Mouse (Mus musculus): ENCODE data around the gene Clcn6. TPM values are rescaled to one million over a fixed set of nuclear protein-coding genes. Genes with fewer than 3 reads are reported as not detected.

Clcn6 gene
- polyA plus RNA-seq (2015; fragmentation: Nextera tagmentation; extraction: Ambion mirVana), result 36.2 and 38.0 TPM in 2 replicates

GRCm38 (mm10) chr4:148038600-148039253, at the start of gene Clcn6, which contains the start of gene Mthfr:
Clcn6 (minus strand) TSS chr4:148038821.
Mthfr (plus strand) TSS chr4:148039077.
- Histone ChIP-seq H3K4me1 (peaks cover 56% of the 10 kb centered on the region), H3K27me3 (replicated peaks) (no peaks in the 10 kb centered on the region), H3K9ac (peak within 1 kb of the TSS; percentile 77), H3K36me3 (replicated peaks) (no peaks in the 10 kb centered on the region), H3K4me2 (peak within 1 kb of the TSS; percentile 73), H3K27ac (peak within 1 kb of the TSS; percentile 88), H3K4me3 (peak within 1 kb of the TSS; percentile 70), H3K9me3 (no peaks in the 10 kb centered on the region)
- ATAC-seq (replicated peaks), result peak; percentile 93
- under 1% methylated on average over 54 of the region's 54 CpGs for WGBS

- H3K9ac ChIP-seq, result peak within 1 kb of the TSS; percentile 54
- 4% methylated on average over 34 of the region's 34 CpGs for WGBS
- H3K4me1 ChIP-seq, result peaks cover 17% of the 10 kb centered on the region
- ATAC-seq (replicated peaks), result peak; percentile 93
- peak within 1 kb of the TSS; percentile 75 for H3K27ac ChIP-seq
- H3K4me2 ChIP-seq, result peak within 1 kb of the TSS; percentile 89
- no peaks in the 10 kb centered on the region for H3K36me3 ChIP-seq (replicated peaks)
- H3K27me3 ChIP-seq (replicated peaks), result no peaks in the 10 kb centered on the region
- H3K4me3 ChIP-seq, result peak within 1 kb of the TSS; percentile 50
- H3K9me3 ChIP-seq, result no peaks in the 10 kb centered on the region
Measured at GRCm38 (mm10) chr4:148087907-148088527, 49.4 kb upstream of the Clcn6 start, which contains the start of gene Agtrap. Agtrap (minus strand) TSS chr4:148088031.

GRCm38 (mm10) chr4:148087091-148087906, 48.7 kb upstream of the Clcn6 start:
- no peaks in the 10 kb centered on the region for H3K27me3 ChIP-seq (replicated peaks)
- peaks cover 17% of the 10 kb centered on the region for H3K4me1 ChIP-seq
- no peak overlapping the region; the same call in 1 of the 2 replicates for H3K27ac ChIP-seq
- 4% methylated on average over 30 of the region's 30 CpGs for WGBS
- H3K9ac ChIP-seq, result peak overlapping the region; percentile 54
- peak; percentile 70 for ATAC-seq (replicated peaks)
- no peaks in the 10 kb centered on the region for H3K36me3 ChIP-seq (replicated peaks)
- peak overlapping the region; percentile 50 for H3K4me3 ChIP-seq
- peak overlapping the region; percentile 89 for H3K4me2 ChIP-seq
- H3K9me3 ChIP-seq, result no peaks in the 10 kb centered on the region

- H3K9me3 ChIP-seq, result no peaks in the 10 kb centered on the region
- peaks cover 17% of the 10 kb centered on the region for H3K4me1 ChIP-seq
- no peak overlapping the region for H3K4me2 ChIP-seq
- WGBS, result 82% methylated on average over 3 of the region's 3 CpGs
- no peaks in the 10 kb centered on the region for H3K36me3 ChIP-seq (replicated peaks)
- H3K9ac ChIP-seq, result no peak overlapping the region
- no peak for ATAC-seq (replicated peaks)
- no peak overlapping the region for H3K4me3 ChIP-seq
- H3K27me3 ChIP-seq (replicated peaks), result no peaks in the 10 kb centered on the region
- no peak overlapping the region for H3K27ac ChIP-seq
Measured at GRCm38 (mm10) chr4:148085907-148086305, 47.3 kb upstream of the Clcn6 start.

GRCm38 (mm10) chr4:148085131-148085906, 46.7 kb upstream of the Clcn6 start:
- Histone ChIP-seq H3K9ac (no peak overlapping the region), H3K27me3 (replicated peaks) (no peaks in the 10 kb centered on the region), H3K4me3 (no peak overlapping the region), H3K27ac (no peak overlapping the region), H3K9me3 (no peaks in the 10 kb centered on the region), H3K36me3 (replicated peaks) (no peaks in the 10 kb centered on the region), H3K4me2 (no peak overlapping the region), H3K4me1 (peaks cover 17% of the 10 kb centered on the region)
- 52% methylated on average over 10 of the region's 10 CpGs for WGBS
- ATAC-seq (replicated peaks), result no peak

- no peaks in the 10 kb centered on the region for H3K36me3 ChIP-seq (replicated peaks)
- H3K9me3 ChIP-seq, result no peaks in the 10 kb centered on the region
- WGBS, result 14% methylated on average over 8 of the region's 8 CpGs
- no peak overlapping the region for H3K27ac ChIP-seq
- H3K4me3 ChIP-seq, result no peak overlapping the region
- H3K9ac ChIP-seq, result no peak overlapping the region
- no peak overlapping the region for H3K4me2 ChIP-seq
- H3K27me3 ChIP-seq (replicated peaks), result no peaks in the 10 kb centered on the region
- H3K4me1 ChIP-seq, result peaks cover 17% of the 10 kb centered on the region
- no peak for ATAC-seq (replicated peaks)
Measured at GRCm38 (mm10) chr4:148084261-148084714, 45.7 kb upstream of the Clcn6 start.

- ATAC-seq (replicated peaks), result no peak
Measured at GRCm38 (mm10) chr4:148083176-148083899, 44.7 kb upstream of the Clcn6 start.

GRCm38 (mm10) chr4:148082257-148083044, 43.8 kb upstream of the Clcn6 start:
- 54% methylated on average over 12 of the region's 12 CpGs for WGBS
- Histone ChIP-seq H3K27me3 (replicated peaks) (no peaks in the 10 kb centered on the region), H3K4me2 (no peak overlapping the region), H3K36me3 (replicated peaks) (no peaks in the 10 kb centered on the region), H3K4me1 (peaks cover 4% of the 10 kb centered on the region), H3K4me3 (no peak overlapping the region), H3K9ac (no peak overlapping the region), H3K27ac (no peak overlapping the region), H3K9me3 (no peaks in the 10 kb centered on the region)
- ATAC-seq (replicated peaks), result no peak

More at GRCm38 (mm10) chr4:148083176-148083899, 44.7 kb upstream of the Clcn6 start:
- Histone ChIP-seq H3K4me1 (peaks cover 12% of the 10 kb centered on the region), H3K36me3 (replicated peaks) (no peaks in the 10 kb centered on the region), H3K27ac (no peak overlapping the region), H3K4me2 (no peak overlapping the region), H3K9ac (no peak overlapping the region), H3K4me3 (no peak overlapping the region), H3K27me3 (replicated peaks) (no peaks in the 10 kb centered on the region), H3K9me3 (no peaks in the 10 kb centered on the region)
- WGBS, result 68% methylated on average over 21 of the region's 21 CpGs

- WGBS, result 90% methylated on average over 10 of the region's 10 CpGs
- no peak overlapping the region for H3K9ac ChIP-seq
Measured at GRCm38 (mm10) chr4:148081201-148081600, 42.6 kb upstream of the Clcn6 start.

GRCm38 (mm10) chr4:148080597-148080973, 42.0 kb upstream of the Clcn6 start:
- Histone ChIP-seq H3K4me1 (no peaks in the 10 kb centered on the region; the same call in 1 of the 2 replicates), H3K4me2 (no peak overlapping the region), H3K36me3 (replicated peaks) (no peaks in the 10 kb centered on the region), H3K27me3 (replicated peaks) (no peaks in the 10 kb centered on the region), H3K9ac (no peak overlapping the region), H3K4me3 (no peak overlapping the region), H3K9me3 (no peaks in the 10 kb centered on the region), H3K27ac (no peak overlapping the region)
- WGBS, result 95% methylated on average over 1 of the region's 1 CpGs
- ATAC-seq (replicated peaks), result no peak

More at GRCm38 (mm10) chr4:148081201-148081600, 42.6 kb upstream of the Clcn6 start:
- ATAC-seq (replicated peaks), result no peak
- no peak overlapping the region for H3K27ac ChIP-seq
- no peak overlapping the region for H3K4me3 ChIP-seq
- H3K4me1 ChIP-seq, result no peaks in the 10 kb centered on the region; the same call in 1 of the 2 replicates
- no peaks in the 10 kb centered on the region for H3K36me3 ChIP-seq (replicated peaks)
- no peak overlapping the region for H3K4me2 ChIP-seq
- H3K27me3 ChIP-seq (replicated peaks), result no peaks in the 10 kb centered on the region
- H3K9me3 ChIP-seq, result no peaks in the 10 kb centered on the region

All from midbrain, embryonic 15.5 days (tissue).